In the genomic region with DNA sequence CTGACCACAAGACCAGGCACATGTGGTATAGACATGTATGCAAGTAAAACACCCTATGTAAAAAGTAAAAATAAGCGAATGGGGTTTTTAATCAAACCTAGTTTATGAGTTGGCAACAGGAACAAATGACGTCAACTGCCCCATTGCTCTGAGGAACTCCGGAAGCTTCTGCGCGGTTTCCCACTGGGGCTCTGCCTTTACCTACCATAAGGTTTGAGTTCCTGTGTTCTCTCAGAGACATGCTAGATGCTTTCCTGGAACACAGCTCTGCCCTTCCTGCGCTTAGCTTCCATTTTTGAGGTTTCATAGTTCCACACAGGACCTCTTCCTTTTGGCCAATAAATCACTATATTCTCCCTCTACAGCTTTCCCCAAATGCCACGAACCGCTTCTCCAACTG, we compare ENCODE assay signal across 24 mouse cellular contexts.
A peak's percentile ranks its signal among the peaks of the same experiment; 100 is the strongest.
DNase-seq lines count a peak whose midpoint lies in the region; ATAC-seq and TF ChIP-seq lines count a peak whose summit lies in the region.
"Had no signal": no experiment of that assay in that cellular context is flagged by ENCODE, and none has a peak within 500 bp of the region (broad histone marks: within the 10 kb centered on the region; RNA-seq: fewer than 3 reads in every experiment).

No protein-coding gene starts in this region.

- no peaks in the 10 kb centered on the region for H3K27me3 ChIP-seq in heart, adult 2 months (ENCODE audit: control insufficient read depth, insufficient read depth, low read length)
- no peaks in the 10 kb centered on the region for H3K27me3 ChIP-seq in heart, embryonic 10.5 days (ENCODE audit: insufficient read depth, poor library complexity, severe bottlenecking)
- H3K27me3 ChIP-seq in kidney, embryonic 15.5 days = no peaks in the 10 kb centered on the region
- H3K27me3 ChIP-seq in kidney, embryonic 14.5 days (ENCODE audit: control insufficient read depth, insufficient read depth, low read length) = no peaks in the 10 kb centered on the region
- H3K27me3 ChIP-seq: embryonic facial prominence, embryonic 13.5 days; heart, embryonic 15.5 days; hindbrain, embryonic 13.5 days; liver, embryonic 12.5 days; stomach, embryonic 15.5 days had no signal

- no peak for TF ChIP-seq POLR2A in heart, adult 2 months (IDR thresholded peaks at IDR 0.05; ENCODE audit: insufficient read depth, low read depth, low read length)

- no peak for TF ChIP-seq CTCF in heart, adult 2 months (IDR thresholded peaks at IDR 0.05)

- no peak overlapping the region; the same call in 1 of the 2 replicates for H3K4me3 ChIP-seq in heart, adult 2 months
- no peak overlapping the region for H3K4me3 ChIP-seq in heart, embryonic 10.5 days
- no peak overlapping the region for H3K4me3 ChIP-seq in kidney, embryonic 15.5 days (replicated peaks)
- H3K4me3 ChIP-seq in kidney, embryonic 14.5 days (ENCODE audit: low read length) = no peak overlapping the region
- H3K4me3 ChIP-seq: embryonic facial prominence, embryonic 13.5 days; heart, embryonic 15.5 days; hindbrain, embryonic 13.5 days; liver, embryonic 12.5 days; midbrain, embryonic 10.5 days; stomach, embryonic 15.5 days had no signal

- no peaks in the 10 kb centered on the region for H3K9me3 ChIP-seq in heart, embryonic 10.5 days
- no peaks in the 10 kb centered on the region for H3K9me3 ChIP-seq in kidney, embryonic 15.5 days (replicated peaks)
- H3K9me3 ChIP-seq in kidney, embryonic 14.5 days (ENCODE audit: control insufficient read depth, low read length) = no peaks in the 10 kb centered on the region
- H3K9me3 ChIP-seq: embryonic facial prominence, embryonic 13.5 days; heart, embryonic 15.5 days; hindbrain, embryonic 13.5 days; liver, embryonic 12.5 days; midbrain, embryonic 10.5 days; stomach, embryonic 15.5 days had no signal

- H3K4me2 ChIP-seq in kidney, embryonic 15.5 days = no peak overlapping the region
- H3K4me2 ChIP-seq in kidney, embryonic 14.5 days (replicated peaks; ENCODE audit: low read depth, low read length) = no peak overlapping the region
- H3K4me2 ChIP-seq: embryonic facial prominence, embryonic 13.5 days; heart, embryonic 15.5 days; hindbrain, embryonic 13.5 days; liver, embryonic 12.5 days; stomach, embryonic 15.5 days had no signal

- intact Hi-C loops in heart, adult 2 months (cut with DNase I) = loop anchor here (10.0 kb wide), 1 partner anchor 127 kb away; no protein-coding TSS in a partner anchor
- intact Hi-C loops in left cerebral cortex, postnatal 25 days (cut with DNase I) = no loop called here

- peaks cover 7% of the 10 kb centered on the region for H3K79me2 ChIP-seq in heart, adult 2 months (replicated peaks; ENCODE audit: control insufficient read depth, insufficient read depth, low read length)

- peaks cover 44% of the 10 kb centered on the region for H3K36me3 ChIP-seq in heart, adult 2 months (ENCODE audit: control insufficient read depth, insufficient read depth, low read length)
- no peaks in the 10 kb centered on the region for H3K36me3 ChIP-seq in heart, embryonic 10.5 days
- no peaks in the 10 kb centered on the region for H3K36me3 ChIP-seq in kidney, embryonic 15.5 days
- no peaks in the 10 kb centered on the region for H3K36me3 ChIP-seq in kidney, embryonic 14.5 days (ENCODE audit: control insufficient read depth, insufficient read depth, low read length)
- H3K36me3 ChIP-seq: G1E; heart, embryonic 15.5 days; hindbrain, embryonic 13.5 days; liver, embryonic 12.5 days; midbrain, embryonic 10.5 days; stomach, embryonic 15.5 days had no signal

- DNase-seq in heart, adult 2 months = no peak
- no peak for DNase-seq in heart, embryonic 10.5 days (ENCODE audit: low spot score)
- DNase-seq in R1 (ENCODE audit: low read depth, low spot score) = peak; percentile 49
- DNase-seq in kidney, postnatal 14 days = peak; percentile 53
- no peak for DNase-seq in left cerebral cortex, postnatal 25 days (ENCODE audit: low spot score in 2 of 2)
- DNase-seq in urinary bladder, postnatal 36 days (ENCODE audit: low spot score in 2 of 2) = no peak
- DNase-seq: adrenal gland, postnatal 14 days; cerebellum, adult 11 months; cerebellum, postnatal 14 days; gastrocnemius, postnatal 36 days; left cerebral cortex, postnatal 4 days; retina, postnatal 1 day; thymus, adult 18-20 months had no signal

- peaks cover 31% of the 10 kb centered on the region for H3K4me1 ChIP-seq in heart, adult 2 months (ENCODE audit: control insufficient read depth, insufficient read depth, low read length)
- peaks cover 42% of the 10 kb centered on the region for H3K4me1 ChIP-seq in heart, embryonic 10.5 days
- peaks cover 23% of the 10 kb centered on the region for H3K4me1 ChIP-seq in kidney, embryonic 15.5 days
- H3K4me1 ChIP-seq in kidney, embryonic 14.5 days (ENCODE audit: control insufficient read depth, insufficient read depth, low read length) = 0 out of 2 replicates have a peak, but pooled peaks cover 6% of the 10 kb centered on the region

- peak overlapping the region; percentile 72 for H3K27ac ChIP-seq in heart, adult 2 months
- H3K27ac ChIP-seq in heart, embryonic 10.5 days = no peak overlapping the region
- H3K27ac ChIP-seq in kidney, embryonic 15.5 days = peak overlapping the region; percentile 19
- H3K27ac ChIP-seq in kidney, embryonic 14.5 days (ENCODE audit: low read depth, low read length) = no peak overlapping the region
- H3K27ac ChIP-seq: embryonic facial prominence, embryonic 13.5 days; heart, embryonic 15.5 days; hindbrain, embryonic 13.5 days; liver, embryonic 12.5 days; macrophage; midbrain, embryonic 10.5 days; stomach, embryonic 15.5 days had no signal

- TF ChIP-seq EP300 in heart, adult 2 months (IDR thresholded peaks at IDR 0.05; ENCODE audit: insufficient read depth, low read depth, low read length) = 0 out of 2 replicates have a peak, but pooled peaks have one; percentile 23

- 58% methylated on average over 8 of the region's 8 CpGs for WGBS in heart, adult 2 months
- 91% methylated on average over 8 of the region's 8 CpGs for WGBS in heart, embryonic 10.5 days
- 69% methylated on average over 8 of the region's 8 CpGs for WGBS in kidney, embryonic 15.5 days
- 79% methylated on average over 8 of the region's 8 CpGs for WGBS in kidney, embryonic 14.5 days

- H3K9ac ChIP-seq in heart, adult 2 months (ENCODE audit: low read depth, low read length) = no peak overlapping the region
- no peak overlapping the region for H3K9ac ChIP-seq in kidney, embryonic 15.5 days
- no peak overlapping the region for H3K9ac ChIP-seq in kidney, embryonic 14.5 days (ENCODE audit: low read depth, low read length)
- H3K9ac ChIP-seq: embryonic facial prominence, embryonic 13.5 days; heart, embryonic 15.5 days; hindbrain, embryonic 13.5 days; liver, embryonic 12.5 days; stomach, embryonic 15.5 days had no signal

- no peak for ATAC-seq in kidney, embryonic 15.5 days (replicated peaks; ENCODE audit: low FRiP score)
- no peak for ATAC-seq in kidney, embryonic 14.5 days (ENCODE audit: low FRiP score, low TSS enrichment)
- ATAC-seq: forebrain, embryonic 14.5 days; liver, embryonic 12.5 days had no signal

Comparison
In these comparisons a context has a peak if more than half of its experiments do, and no peak if none do; other contexts are left out.
1. H3K27ac ChIP-seq: peak in heart, adult 2 months (single experiment) and kidney, embryonic 15.5 days (single experiment); none in heart, embryonic 10.5 days (single experiment) and kidney, embryonic 14.5 days (single experiment).
2. DNase-seq: peak in R1 (single experiment) and kidney, postnatal 14 days (single experiment); none in heart, adult 2 months (0 of 2), heart, embryonic 10.5 days (single experiment), left cerebral cortex, postnatal 25 days (0 of 2) and urinary bladder, postnatal 36 days (0 of 2).